Mouse (Mus musculus) c-Kit-positive CD71-negative TER-119-negative erythroid progenitor cells, embryonic 14.5 days (primary cell): Measurements from ENCODE around the gene Kat7.
A peak's percentile ranks its signal among the peaks of the same experiment; 100 is the strongest.

ENCODE experiments used
- DNase-seq: peaks from one replicate; pipeline ENCODE4 v3.0.0-alpha.2; 2013; ENCODE audit warnings: low read depth

Kat7 gene

DNA sequence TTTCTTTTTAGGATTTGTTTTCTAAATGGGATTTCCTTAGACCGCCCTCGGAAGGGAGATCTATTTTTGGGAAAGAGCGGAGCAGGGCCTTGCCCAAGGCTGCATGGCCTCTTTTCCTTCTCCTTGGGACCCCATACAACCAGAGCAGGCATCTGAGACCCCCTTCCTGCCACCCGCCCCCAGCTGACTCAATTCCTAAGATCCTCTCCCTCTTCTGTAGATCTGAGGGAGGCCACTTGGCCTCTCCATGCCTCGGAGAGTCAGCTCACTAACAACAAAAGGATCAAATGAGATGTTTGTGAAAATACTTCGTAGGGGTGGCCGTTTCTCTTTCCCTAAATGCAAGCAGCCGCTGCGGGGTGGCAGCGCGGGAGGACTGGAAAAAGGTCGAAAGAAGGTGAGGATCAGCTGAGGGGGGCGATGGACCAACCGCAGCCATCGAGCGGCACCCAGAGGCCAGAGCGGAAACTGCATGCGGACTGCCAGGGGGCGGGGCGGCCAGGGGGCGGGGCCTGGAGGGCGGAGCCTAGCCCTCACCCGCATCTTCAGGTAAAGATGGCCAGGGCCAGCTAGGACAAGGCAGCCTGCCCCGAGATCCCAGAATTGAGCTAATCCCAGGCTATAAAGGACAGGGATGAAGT lies 78.2 kb downstream of the Kat7 start:
- DNase-seq, result peak; percentile 20

DNA sequence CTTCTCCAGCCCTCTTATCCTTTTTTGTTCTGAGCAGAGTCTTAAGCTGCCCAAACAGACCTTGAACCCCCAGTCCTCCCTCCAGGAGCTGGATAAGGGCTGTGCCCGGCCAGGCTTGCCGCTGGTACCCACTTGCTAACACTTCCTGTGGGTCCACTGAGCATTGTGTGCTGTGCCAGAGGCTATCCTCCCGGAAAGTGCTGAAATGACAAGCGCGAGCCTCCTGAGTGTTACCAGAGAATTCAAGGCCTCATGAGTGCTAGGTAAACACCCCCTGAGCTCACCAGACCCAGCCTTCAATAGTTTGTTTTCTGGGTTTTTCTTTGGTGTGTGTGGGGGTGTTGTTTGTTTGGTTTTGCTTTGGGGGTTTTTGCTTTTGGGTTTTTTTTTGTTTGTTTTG lies 82.6 kb downstream of the Kat7 start:
- DNase-seq, result no peak

DNA sequence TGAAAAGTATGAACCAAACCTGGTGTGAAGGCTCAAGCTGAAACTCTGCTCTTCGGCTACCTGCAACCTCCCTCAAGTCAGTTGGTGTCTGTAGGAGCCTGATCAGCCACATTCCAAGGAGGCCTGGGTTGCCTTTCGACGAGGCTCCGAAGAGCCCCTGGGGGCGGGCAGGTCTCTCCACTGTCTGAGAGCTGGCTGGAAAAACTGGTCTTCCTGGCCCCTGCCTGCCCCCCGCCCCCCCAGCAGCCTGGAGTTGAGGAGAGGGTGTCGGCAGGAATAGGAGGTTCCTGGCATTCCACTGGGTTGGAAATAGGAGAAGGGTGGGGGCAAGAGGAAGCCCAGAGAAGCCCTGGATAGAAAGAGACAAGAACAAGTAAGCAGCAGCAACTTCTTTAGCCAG lies 84.6 kb downstream of the Kat7 start:
- no peak for DNase-seq
